Mouse (Mus musculus) G1E (cell line): ENCODE measurements around the gene Zfp648.

Experiments used
- CTCF ChIP-seq: IDR thresholded peaks from 2 replicates; pipeline ENCODE4 v1.5.1; 2012; ENCODE audit warnings: low read depth, low read length, inconsistent platforms, mixed read lengths
- GATA1 ChIP-seq: IDR thresholded peaks from 2 replicates; pipeline ENCODE4 v1.6.1; 2012; ENCODE audit warnings: borderline replicate concordance, low read length, inconsistent platforms, mixed read lengths
- POLR2AphosphoS5 ChIP-seq: IDR thresholded peaks from 2 replicates; pipeline ENCODE4 v1.6.1; 2012; ENCODE audit warnings: low read depth, low read length, inconsistent platforms; ENCODE audit not compliant: insufficient replicate concordance
- TAL1 ChIP-seq: conservative IDR thresholded peaks from 2 replicates; pipeline ENCODE4 v1.6.1; 2012; ENCODE audit warnings: low read depth, low read length, inconsistent platforms, mixed read lengths

- TF ChIP-seq CTCF (no peak), TAL1 (no peak), GATA1 (no peak), POLR2AphosphoS5 (no peak)
Observed at GRCm38 (mm10) chr1:154232594-154232993, 31.6 kb downstream of the Zfp648 start.
